Mouse (Mus musculus) embryonic fibroblast, embryonic 13.5 days (primary cell): ENCODE measurements at regions not wholly inside any gene's neighbourhood (a gene's known extent, or its start where the extent isn't known, plus 50 kb on each side); places are given as distances from the start of the nearest gene placed in this dataset.

Source experiments
- H3K27ac ChIP-seq: 2 replicates; pipeline ENCODE4 v1.5.1; 2012; ENCODE audit warnings: low read length, control low read depth, inconsistent platforms; ENCODE audit not compliant: insufficient read depth
- H3K4me1 ChIP-seq: 2 replicates; pipeline ENCODE4 v1.6.1; 2011; ENCODE audit warnings: low read length; ENCODE audit not compliant: control insufficient read depth, insufficient read depth
- H3K4me3 ChIP-seq: 2 replicates; pipeline ENCODE4 v1.5.1; 2011; ENCODE audit warnings: mild to moderate bottlenecking, control low read depth, low read length; ENCODE audit not compliant: insufficient read depth
- CTCF ChIP-seq: IDR thresholded peaks from 2 replicates; pipeline ENCODE4 v1.5.1; 2011; ENCODE audit warnings: mild to moderate bottlenecking, control low read depth, low read length, moderate library complexity, borderline replicate concordance; ENCODE audit not compliant: insufficient read depth
- POLR2A ChIP-seq: IDR thresholded peaks from 2 replicates; pipeline ENCODE4 v1.6.1; 2011; ENCODE audit warnings: low read depth, mild to moderate bottlenecking, control low read depth, low read length, moderate library complexity

DNA sequence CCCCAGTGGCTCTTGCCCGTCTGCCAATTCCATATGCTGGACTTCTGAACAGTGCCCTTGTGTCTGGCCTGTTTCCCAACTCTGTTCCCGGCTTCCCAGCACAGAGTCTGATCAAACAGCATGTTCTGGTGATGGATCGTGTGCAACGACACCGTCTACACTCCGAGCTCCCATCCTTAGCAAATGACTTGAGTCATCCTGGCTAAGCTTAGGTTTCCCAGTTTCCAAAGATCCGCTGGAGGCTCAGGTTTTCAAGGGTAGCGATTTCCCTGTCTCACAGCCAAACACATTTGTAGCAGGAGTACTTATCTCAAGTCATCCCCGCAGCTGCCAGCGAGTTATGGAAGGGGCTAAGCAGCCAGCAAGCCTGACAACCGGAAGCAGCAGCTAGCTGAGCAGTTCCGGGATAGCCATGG lies 418.6 kb downstream of the Btg1 start:
- H3K4me1 ChIP-seq = no peaks in the 10 kb centered on the region
- TF ChIP-seq POLR2A (no peak), CTCF (no peak)
- H3K27ac ChIP-seq = no peak overlapping the region
- no peak overlapping the region for H3K4me3 ChIP-seq

DNA sequence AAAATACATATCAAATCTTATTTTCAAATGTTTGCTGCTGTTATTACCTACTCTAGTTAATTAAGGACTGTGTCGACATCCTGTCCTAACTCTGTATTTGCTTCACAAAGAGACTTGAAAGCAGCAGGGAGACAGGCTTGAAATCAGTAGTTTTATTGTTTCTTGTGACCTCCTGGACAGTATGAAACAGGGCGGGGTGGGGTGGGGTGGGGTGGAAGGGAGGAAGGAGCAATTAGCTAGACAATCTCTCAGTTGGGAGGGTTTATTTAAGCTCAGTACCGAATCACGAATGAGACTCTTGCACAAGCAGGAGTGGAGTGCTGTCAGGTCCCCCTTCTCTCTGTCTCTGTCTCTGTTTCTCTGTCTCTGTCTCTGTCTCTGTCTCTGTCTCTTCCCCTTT lies 421.2 kb downstream of the Btg1 start:
- no peaks in the 10 kb centered on the region for H3K4me1 ChIP-seq
- TF ChIP-seq POLR2A = no peak
- TF ChIP-seq CTCF = no peak
- no peak overlapping the region for H3K4me3 ChIP-seq
- no peak overlapping the region for H3K27ac ChIP-seq

DNA sequence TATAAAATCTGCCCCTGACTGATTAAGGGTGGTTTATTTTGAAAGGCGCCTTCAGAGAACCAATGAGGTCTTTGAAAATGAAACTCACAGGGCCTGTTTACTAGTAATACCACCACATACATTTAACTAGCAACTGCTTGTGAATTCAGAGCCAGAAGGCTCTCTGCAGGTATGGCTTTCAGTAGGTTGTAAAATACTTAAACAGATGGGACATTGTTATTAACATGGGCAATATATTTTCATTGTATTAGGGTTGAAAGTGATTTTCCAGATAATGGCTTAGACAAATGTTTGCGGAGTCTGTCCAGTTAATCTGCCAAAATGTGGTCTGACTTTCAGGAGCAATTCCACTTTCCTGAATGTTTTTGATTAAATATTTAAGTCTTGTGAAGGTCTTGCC lies 430.8 kb downstream of the Btg1 start:
- H3K4me3 ChIP-seq = no peak overlapping the region
- no peak overlapping the region for H3K27ac ChIP-seq
- TF ChIP-seq POLR2A (no peak), CTCF (no peak)
- H3K4me1 ChIP-seq = no peaks in the 10 kb centered on the region

DNA sequence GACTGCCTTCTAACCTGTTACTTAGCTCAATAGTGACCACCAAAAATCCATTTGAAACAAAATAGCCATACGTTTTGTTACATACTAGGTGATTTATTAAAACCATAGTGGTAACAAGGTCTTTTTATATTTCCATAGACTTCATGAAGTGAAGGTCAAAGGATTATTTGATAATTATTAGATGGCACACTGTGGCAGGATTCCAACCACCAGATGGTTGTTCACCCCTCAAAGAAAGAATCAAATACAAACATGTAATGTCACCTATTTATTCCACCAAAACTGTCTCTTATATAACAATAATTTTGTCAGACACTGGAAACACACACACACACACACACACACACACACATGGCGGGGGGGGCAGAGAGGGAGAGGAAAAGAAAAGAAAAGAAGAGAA lies 431.2 kb downstream of the Btg1 start:
- no peak overlapping the region for H3K4me3 ChIP-seq
- no peak for TF ChIP-seq CTCF
- TF ChIP-seq POLR2A = no peak
- H3K27ac ChIP-seq = no peak overlapping the region
- no peaks in the 10 kb centered on the region for H3K4me1 ChIP-seq

DNA sequence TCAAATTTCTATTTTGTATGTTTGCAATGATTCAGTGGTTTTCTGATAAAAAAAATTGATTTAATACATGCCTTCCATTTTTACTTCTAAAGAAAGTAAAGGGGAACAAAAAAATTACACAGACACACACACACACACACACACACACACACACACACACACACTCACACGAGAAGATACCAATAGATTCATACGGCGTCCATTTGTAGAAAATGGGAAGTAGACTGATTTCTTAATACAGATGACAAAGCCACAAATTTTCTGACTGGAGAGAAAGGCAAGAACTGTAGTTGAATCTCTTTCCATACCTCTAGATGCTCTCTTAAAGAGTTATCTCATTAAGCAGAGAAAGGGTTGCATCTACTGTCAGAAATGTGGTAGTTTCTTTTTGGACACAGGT lies 424.9 kb upstream of the Dcn start:
- Histone ChIP-seq H3K27ac (no peak overlapping the region), H3K4me3 (no peak overlapping the region), H3K4me1 (no peaks in the 10 kb centered on the region)
- no peak for TF ChIP-seq POLR2A
- TF ChIP-seq CTCF = no peak

DNA sequence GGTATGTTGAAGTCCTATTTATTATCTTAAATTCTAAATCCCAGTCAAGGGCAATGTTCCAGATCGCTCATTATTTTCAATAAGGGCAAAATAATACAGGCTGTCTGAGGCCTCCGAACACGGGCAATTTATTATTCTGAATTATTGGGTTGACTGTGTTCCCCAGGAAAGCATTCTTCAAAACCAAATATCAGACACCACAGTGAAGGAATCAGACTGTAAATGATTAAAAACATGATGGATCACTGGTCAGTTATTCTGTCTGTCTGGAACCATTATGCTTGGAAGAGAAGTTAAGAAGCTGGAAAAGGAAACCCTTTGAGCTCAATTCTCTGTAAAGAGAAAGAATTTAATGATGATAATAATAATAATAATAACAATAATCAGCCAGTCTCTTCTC lies 417.4 kb upstream of the Dcn start:
- TF ChIP-seq CTCF = no peak
- TF ChIP-seq POLR2A = no peak
- Histone ChIP-seq H3K4me3 (no peak overlapping the region), H3K4me1 (no peaks in the 10 kb centered on the region), H3K27ac (no peak overlapping the region)

DNA sequence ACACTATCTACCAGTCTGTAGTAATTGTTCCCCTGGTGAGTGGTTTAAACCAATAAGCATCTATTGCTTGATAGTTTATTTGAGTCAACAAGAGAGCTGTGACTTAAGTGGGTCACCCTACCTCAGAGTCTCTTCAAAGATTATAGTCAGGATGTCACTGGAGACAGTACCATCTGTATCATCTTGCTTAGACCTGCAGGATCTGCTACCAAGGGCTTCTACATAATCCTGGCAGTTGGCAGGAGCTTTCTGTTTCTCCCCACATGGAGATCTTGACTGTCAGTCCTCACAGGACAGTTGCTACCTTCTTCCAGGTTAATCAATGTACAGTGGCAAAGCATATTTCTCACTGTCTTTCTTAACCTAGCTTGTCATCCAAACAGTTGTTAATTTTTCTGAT lies 414.9 kb upstream of the Dcn start:
- TF ChIP-seq CTCF = no peak
- no peak for TF ChIP-seq POLR2A
- Histone ChIP-seq H3K4me3 (no peak overlapping the region), H3K4me1 (no peaks in the 10 kb centered on the region), H3K27ac (no peak overlapping the region)

DNA sequence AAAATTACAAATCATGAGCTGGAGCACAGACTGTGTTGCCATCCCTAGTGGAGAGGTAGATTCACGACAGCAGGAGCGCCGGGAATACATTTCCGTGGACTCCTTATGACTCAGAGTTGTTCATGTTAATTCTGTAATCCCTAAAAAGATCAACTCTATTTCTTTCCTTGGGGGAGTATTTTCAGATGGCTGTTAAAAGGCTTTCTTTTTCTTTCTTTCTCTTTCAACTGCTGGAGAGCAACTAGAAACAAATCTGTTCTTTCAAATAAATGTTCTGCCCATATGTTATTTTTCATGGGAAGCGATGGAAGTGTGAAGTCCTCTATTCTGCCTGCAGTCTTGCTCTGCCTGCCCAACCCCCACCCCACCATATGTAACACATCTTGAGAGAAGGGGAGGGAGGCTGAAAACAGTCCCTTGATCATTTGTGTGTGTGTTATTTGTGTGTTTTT lies 401.4 kb upstream of the Dcn start:
- H3K4me1 ChIP-seq = no peaks in the 10 kb centered on the region
- H3K4me3 ChIP-seq = no peak overlapping the region
- TF ChIP-seq CTCF (no peak), POLR2A (no peak)
- H3K27ac ChIP-seq = no peak overlapping the region

DNA sequence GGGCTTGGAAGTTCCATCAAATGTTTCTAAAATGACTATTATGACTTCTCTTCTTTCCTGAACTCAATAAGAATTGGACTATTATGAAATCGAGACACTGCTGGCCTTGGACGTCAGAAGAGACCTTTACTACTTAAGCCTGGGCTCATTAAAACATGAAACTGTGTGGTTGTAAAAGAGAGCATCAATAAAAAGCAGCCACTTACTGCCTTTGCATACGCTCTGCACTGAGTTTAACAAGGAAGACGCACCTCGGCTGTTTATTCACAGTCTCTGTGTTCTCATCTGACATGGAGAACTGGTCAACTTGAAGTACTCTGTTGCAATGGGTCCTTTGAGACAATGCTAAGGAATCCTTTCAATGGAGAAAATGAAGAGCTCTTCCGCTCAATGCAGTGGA lies 399.8 kb upstream of the Dcn start:
- Histone ChIP-seq H3K27ac (no peak overlapping the region), H3K4me3 (no peak overlapping the region), H3K4me1 (no peaks in the 10 kb centered on the region)
- TF ChIP-seq POLR2A (no peak), CTCF (no peak)

DNA sequence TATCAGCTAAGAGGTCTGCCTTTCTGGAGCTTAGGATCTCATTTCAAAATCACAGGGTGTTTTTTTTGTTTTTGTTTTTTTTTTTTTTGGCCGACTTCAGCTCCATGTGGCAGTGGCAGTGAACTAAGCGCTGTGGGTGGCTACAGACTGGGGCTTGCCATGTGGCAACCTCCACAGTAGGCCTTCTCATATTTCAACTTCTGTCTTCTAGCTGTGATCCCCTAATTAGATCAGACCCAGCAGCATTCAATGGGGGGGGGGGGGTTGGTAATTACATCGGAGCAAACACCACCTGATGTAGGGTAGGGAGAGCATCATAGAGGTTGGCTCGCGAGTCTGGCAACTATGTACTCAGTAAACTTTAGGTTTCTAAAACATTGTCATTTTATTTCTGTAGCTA lies 392.1 kb upstream of the Dcn start:
- Histone ChIP-seq H3K27ac (no peak overlapping the region), H3K4me1 (no peaks in the 10 kb centered on the region), H3K4me3 (no peak overlapping the region)
- no peak for TF ChIP-seq CTCF
- no peak for TF ChIP-seq POLR2A

DNA sequence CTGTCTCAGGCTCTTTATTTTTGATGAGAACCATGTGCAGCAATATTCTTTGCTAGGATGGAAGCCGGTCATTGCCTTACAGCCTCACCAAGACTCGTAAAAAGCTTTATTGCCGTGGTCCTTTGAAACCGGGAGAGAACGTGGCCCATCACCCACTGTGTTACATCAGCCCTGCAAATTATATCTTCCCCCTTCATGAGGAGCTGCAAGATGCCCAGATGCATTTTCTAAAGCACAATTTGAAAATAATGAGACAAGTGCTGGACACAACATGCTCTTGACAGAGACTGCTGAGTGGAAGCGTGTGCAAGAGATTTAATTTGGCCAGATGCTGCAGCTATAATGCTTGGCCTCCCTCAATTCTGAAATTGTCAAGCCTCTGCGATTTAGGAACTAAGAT lies 389.2 kb upstream of the Dcn start:
- TF ChIP-seq POLR2A (no peak), CTCF (no peak)
- no peak overlapping the region for H3K4me3 ChIP-seq
- H3K27ac ChIP-seq = no peak overlapping the region
- H3K4me1 ChIP-seq = peaks cover 2% of the 10 kb centered on the region; the same call in 1 of the 2 replicates
